Comparison of ENCODE assay signal across 15 mouse cellular contexts in genomic region chr16:29908031-29908430, GRCm38 (mm10).
"Had no signal": no experiment of that assay in that cellular context is flagged by ENCODE, and none has a peak within 500 bp of the region (broad histone marks: within the 10 kb centered on the region; RNA-seq: fewer than 3 reads in every experiment).

No protein-coding gene starts in this region.

- H3K9me3 ChIP-seq: liver, embryonic 13.5 days; lung, embryonic 15.5 days; neural tube, embryonic 13.5 days; stomach, embryonic 15.5 days had no signal

- ATAC-seq: liver, postnatal 0 days; midbrain, embryonic 16.5 days had no signal

- H3K4me2 ChIP-seq: kidney, embryonic 15.5 days; liver, embryonic 13.5 days; lung, embryonic 15.5 days; midbrain, embryonic 11.5 days; neural tube, embryonic 13.5 days; stomach, embryonic 15.5 days had no signal

- H3K27me3 ChIP-seq: lung, embryonic 15.5 days; stomach, embryonic 15.5 days had no signal

- H3K4me3 ChIP-seq: kidney, embryonic 15.5 days; liver, embryonic 13.5 days; lung, embryonic 15.5 days; neural tube, embryonic 13.5 days; stomach, embryonic 15.5 days had no signal

- DNase-seq: kidney, postnatal 14 days; left cerebral cortex, postnatal 4 days; liver; liver, embryonic 13.5 days; liver, postnatal 0 days; retina, postnatal 1 day; right cerebral cortex, postnatal 4 days; spleen, adult 18-20 months; thymus, postnatal 36 days had no signal

- H3K9ac ChIP-seq: kidney, embryonic 15.5 days; liver, embryonic 13.5 days; liver, postnatal 0 days; lung, embryonic 15.5 days; neural tube, embryonic 13.5 days; stomach, embryonic 15.5 days had no signal

- H3K27ac ChIP-seq: kidney, embryonic 15.5 days; liver, embryonic 13.5 days; lung, embryonic 15.5 days; neural tube, embryonic 13.5 days; stomach, embryonic 15.5 days had no signal

- H3K36me3 ChIP-seq: kidney, embryonic 15.5 days; liver, embryonic 13.5 days; lung, embryonic 15.5 days; neural tube, embryonic 13.5 days; stomach, embryonic 15.5 days had no signal
